Mouse (Mus musculus) G1E-ER4 (cell line): Measurements from ENCODE around the gene Elobl. TPM values are rescaled to one million over a fixed set of nuclear protein-coding genes. Genes with fewer than 3 reads are reported as not detected.

ENCODE experiments used
- GATA1 ChIP-seq: IDR thresholded peaks from one replicate; pipeline ENCODE4 v1.8.0; 2012; ENCODE audit warnings: low read length, inconsistent platforms
- polyA plus RNA-seq: library from polyadenylated mRNA; stranded (reverse); fragments of >175 nt; gene quantifications from 2 replicates; pipeline ENCODE4 v1.2.3, GENCODE M21; 2012

The Elobl gene
- polyA plus RNA-seq, 1 experiment = not detected

DNA sequence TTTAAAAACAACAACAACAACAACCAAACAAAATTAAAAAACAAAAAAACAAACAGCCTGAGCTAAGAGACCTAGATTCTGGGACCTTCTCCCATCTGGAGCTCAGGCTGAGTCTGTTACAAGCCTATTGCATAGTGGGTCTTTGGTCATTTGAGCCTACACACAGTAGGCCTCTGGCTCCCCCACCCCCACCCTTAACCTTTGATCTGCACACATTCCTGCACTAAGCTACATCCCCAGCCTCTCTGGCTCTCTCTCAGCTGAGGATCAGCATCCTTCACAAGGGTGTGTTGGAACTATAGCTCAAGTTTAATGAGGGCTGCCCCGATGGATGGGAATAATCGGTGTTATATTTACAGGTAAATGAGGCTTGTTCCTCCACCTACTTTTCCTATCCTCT lies 28.9 kb upstream of the Elobl start:
- TF ChIP-seq GATA1 = no peak

DNA sequence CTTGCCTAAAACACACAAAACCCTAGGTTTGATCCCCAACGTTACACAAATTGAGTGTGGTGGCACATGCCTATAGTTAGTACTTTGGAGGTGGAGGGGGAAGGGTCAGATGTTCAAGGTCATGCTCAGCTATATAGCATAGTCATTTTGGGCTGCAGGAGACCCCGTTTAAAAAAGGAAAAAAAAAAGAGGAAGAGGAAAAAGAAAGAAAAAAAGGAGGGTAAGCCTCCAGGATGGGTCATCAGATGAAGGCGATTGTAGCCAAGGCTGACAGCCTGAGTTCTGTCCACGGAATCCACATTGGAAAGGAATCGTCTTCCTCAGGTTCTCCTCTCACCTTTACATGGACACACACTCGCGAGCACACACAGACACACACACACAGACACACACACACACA lies 27.8 kb upstream of the Elobl start:
- TF ChIP-seq GATA1 = no peak

DNA sequence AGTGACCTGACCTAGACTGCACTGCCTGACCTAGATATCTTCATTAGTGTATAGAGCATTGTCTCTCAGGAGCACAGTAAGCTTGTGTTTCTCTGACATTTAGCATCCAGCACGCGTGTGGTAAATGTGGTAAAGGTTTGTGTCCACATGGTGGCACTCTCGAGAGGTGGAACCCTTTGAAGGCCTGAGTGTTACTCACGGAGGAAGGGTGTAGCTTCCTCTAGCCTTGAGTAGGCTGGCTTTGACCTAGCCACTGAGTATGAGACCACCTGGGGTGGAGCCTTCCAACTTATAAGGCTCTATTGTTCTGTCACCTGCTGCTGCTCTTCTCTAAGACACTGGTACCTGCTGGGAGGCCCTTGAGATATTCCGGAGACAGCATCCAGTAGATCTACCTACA lies 26.9 kb upstream of the Elobl start:
- TF ChIP-seq GATA1 = no peak

DNA sequence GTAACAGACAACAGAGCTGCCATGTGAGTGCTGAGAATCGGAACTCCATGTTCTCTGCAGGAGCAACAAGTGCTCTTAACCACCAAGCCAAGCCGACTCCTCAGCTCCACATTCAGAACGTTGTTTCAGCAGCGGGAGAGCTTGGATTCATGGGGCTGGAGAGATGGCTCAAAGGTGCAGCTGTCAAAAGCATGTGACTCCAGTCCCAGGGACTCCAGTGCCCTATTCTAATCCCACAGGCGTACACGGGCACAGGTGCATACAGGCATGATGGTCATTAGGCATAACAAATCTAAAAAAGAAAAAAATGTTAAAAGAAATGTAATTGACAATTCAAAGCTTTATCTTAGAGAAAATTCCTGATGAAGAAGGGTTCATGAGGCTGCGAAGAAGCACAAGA lies 26.5 kb upstream of the Elobl start:
- no peak for TF ChIP-seq GATA1

DNA sequence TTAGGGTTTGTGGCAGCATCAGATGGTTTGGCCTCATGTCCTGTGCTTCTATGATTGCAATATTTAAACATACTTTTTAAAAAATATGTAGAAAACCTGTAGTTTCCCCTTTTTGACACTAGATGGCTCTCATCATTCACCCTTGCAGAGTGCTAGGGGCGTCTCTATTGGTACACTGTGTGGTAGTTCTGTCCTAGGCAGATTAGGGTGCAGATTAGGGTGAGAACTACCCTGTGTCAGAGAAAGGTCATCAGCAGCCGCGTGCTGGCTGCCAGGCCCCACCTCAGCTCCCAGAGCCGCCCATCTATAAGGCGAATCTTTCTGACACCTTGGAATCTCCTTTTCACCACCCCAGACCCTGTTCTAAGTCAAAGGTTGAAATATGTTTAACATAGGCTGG lies 22.8 kb upstream of the Elobl start:
- TF ChIP-seq GATA1 = no peak

DNA sequence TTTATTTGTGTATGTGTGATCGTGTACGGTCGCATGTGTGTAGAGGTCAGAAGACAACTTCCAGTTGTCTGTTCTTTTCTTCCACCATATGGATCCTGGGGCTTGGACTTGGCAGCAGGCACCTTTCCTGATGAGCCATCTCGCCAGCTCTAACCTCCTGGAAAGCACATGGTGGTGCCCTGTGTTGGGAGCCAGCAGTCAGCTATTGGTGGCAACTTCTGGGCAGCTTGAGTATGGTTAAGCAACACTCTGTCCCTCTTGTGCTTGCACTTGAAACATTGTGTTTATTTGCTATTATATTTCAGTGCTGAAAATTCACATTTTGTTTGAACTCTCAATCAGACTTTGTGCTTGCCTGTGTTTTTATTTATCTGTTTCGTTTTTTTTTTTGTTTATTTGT lies 22.2 kb upstream of the Elobl start:
- no peak for TF ChIP-seq GATA1

DNA sequence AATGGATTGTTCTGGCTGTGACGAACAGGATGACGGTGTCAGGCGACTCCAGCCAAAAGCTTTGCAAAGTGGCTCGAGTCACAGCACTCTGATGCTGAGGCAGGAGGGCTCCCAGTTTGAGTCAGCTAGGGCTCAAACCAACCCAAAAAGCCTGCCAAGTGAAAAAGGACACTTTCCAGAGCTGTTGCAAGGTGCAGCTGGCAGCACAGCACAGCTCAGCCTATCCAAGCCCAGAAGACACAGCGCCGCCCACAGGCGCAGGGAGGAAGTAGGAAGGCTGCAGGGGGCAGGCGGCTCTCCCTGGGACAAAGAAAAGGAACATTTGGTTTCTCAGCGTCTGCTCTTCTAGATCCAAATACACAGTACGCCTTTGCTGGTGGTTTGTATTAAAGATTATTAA lies 19.9 kb upstream of the Elobl start:
- TF ChIP-seq GATA1 = no peak

DNA sequence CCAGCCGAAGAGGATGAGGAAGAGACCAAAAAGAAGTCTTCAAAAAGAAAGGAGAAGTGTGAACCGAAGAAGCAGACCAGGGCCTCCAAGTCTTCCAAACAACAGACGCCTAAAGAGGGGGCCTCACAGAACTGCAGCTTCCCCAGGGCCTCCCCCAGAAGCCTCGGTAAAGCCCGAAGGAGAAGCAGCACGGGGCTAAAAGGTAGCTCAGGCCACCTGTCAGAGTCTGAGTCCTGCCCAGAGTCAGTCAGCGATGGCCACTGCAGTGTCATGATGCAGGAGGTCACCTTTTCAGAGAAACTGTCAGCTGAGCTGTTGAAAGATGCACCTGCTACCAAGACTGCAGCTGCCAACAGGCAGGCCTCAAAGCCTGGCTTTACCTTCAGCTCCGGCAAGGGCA lies 14.6 kb upstream of the Elobl start:
- no peak for TF ChIP-seq GATA1

DNA sequence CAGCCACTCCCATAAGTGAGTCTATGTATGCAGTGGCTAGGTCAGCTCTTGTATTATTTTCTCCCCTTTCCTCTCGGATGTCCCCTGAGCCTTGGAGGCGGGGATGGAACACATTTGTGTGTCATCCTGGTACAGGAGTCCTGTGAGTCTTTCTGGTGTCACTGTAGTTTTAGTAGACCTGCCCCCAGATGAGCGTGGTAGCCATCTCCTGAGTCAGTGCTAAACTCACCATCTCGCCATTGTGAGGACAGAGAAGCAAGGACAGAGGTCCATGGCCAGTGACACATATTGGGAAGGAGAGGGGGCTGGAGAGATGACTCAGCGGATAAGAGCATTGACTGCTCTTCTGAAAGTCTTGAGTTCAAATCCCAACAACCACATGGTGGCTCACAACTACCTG lies 10.5 kb upstream of the Elobl start:
- no peak for TF ChIP-seq GATA1

DNA sequence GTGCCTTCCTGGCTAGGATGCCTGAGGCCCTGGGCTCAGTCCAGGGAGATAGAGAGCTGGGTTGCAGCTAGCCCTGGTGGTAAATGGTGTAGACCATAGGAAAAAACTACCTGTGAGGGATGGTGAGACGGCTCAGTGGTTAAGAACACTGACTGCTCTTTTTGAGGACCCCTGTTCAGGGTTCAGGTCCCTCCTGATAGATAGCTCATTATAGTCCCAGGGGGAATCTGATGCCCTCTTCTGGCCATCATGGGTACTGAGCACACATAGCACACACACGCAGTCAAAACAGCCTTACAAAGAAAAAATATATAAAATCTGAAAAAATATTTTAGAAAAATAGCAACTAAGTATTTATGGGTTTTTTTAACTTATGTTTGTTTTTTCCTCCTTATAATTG lies 9.6 kb upstream of the Elobl start:
- TF ChIP-seq GATA1 = no peak

DNA sequence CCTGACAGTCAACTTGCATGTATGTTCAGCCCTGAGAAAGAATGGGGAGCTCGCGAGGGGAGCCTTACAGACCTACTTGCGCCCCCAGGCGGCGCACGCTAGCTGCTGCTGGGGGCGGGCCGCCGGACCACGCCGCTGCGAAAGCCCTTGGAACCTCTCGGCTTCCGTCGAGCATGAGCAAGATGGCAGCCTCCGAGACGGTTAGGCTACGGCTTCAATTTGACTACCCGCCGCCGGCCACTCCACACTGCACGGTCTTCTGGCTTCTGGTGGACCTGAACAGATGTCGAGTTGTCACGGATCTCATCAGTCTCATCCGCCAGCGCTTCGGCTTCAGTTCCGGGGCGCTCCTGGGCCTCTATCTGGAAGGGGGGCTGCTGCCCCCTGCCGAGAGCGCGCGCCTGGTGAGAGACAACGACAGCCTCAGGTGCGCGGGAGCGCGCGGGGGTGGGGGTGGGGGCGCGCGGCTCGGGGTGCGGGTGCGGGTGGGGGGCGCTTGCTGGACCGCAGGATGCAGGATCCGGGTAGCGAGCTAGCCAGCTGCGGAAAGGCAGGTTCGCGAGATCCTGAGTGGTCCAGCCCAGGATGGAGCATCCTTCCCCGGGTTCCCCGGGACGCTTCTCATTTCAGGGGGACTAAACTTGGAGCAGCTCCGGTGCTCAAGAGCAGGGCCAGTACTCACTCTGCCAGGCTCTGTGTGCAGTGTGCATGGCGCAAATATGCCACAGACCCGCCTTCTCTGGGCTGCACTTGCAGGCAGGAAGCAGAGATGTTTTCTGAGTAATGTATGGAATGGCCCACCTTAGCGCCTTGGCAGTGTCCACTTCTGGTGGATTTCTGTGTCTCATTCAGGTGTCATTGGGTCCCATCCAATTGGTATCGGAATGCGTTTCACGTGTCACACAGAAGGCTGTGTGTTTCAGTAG lies 7.3 kb upstream of the Elobl start:
- TF ChIP-seq GATA1 = no peak

DNA sequence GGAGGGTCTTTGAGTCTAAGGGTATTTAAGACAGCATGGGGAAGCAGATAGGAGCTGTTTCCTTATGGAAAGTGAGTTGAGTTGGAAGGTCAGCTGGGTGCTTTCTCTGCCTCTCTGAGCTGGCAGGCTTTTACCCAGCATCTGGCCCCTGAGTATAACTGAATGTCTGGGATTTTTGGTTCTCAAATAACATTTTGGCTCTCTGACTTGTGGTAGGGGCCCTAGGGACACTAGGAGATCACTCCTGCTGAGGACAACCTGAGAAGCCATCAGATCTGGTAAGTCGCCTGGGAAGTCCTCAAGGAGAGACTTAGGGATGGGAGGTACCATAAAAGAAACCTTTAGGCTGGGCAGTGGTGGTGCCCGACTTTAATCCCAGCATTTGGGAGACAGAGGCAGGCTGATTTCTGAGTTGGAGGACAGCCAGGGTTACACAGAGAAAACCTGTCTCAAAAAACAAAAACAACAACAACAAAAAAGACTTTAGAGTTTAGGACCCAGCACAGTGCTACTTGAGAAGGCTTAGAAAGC lies 3.5 kb upstream of the Elobl start, which contains the start of gene Coil:
Gene Coil (plus strand): TSS at position 51 of the 531 bp plus-strand sequence.
- TF ChIP-seq GATA1 = no peak

DNA sequence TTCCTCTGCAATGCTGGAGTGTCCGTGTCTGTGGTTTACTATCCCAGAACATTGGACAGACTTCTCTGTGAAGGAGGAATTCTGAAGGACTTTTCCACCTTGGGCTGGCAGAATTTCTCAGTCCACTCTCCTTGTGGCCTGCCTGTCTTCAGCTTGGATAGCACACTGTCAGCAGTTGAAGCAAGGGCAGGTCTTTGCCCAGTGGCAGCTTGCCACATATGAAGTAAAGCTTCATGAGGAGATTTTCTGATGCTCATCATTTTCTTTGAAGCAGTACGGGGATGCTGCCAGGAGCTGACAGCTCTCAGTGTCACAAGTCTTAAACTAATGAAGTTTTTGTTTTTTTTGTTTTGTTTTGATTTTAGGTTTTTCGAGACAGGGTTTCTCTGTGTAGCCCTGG lies 7.9 kb downstream of the Elobl start:
- TF ChIP-seq GATA1 = no peak

DNA sequence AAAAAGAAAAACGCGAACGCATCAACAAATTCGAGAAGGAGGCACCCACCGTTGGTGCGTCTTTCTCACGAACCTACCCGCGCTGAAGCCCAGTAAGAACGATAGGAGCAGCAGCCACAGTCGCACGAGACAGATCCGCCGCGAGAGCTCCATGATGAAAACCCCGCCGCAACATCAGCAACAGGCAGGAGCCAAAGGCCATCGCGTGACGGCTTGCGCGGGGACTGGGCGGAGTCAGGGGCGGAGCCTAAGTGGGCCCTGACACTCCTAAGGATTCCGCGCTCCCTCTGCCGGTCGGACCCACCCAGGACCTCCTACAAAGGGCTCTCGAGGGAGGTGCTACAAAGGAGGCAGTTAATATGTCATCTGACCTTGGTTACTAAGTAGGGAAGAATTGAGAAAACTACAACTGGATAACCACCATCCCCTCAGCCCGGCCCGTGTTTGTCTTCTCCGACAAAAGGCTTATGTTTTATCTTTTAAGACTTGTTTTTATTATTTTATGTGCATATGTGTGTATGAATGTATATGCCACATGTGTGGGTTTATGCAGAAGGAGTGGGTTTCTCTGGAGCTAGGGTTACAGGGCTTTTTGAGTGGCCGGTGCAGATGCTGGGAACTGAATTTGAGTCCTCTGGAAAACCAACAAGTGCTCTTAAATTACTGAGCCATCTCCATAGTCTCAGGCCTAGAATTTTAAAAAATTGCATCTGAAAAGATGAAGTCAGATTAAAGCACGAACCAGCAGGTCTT lies 11.3 kb downstream of the Elobl start, which contains the start of gene Scpep1:
Gene Scpep1 (minus strand): TSS at position 249 of the 753 bp plus-strand sequence.
- TF ChIP-seq GATA1 = no peak

DNA sequence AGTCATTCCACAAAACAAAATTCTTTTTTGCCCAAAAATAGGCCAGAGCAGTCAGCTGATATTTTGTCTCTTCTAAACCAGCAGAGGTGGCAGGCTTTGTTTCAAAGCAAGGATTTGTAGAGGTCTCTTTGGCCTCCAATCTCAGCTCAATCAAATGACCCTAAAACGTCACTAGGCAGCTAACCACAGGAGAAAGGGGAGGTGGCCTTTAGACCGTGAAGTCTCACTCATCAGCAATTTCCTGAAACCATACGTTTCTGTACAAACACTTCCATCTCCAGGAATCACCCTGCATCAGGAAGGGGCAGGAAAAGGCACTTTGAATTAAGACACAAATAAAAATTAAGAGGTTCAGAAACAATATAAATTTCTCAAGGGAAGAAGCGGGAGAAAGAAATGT lies 11.9 kb downstream of the Elobl start:
- no peak for TF ChIP-seq GATA1

DNA sequence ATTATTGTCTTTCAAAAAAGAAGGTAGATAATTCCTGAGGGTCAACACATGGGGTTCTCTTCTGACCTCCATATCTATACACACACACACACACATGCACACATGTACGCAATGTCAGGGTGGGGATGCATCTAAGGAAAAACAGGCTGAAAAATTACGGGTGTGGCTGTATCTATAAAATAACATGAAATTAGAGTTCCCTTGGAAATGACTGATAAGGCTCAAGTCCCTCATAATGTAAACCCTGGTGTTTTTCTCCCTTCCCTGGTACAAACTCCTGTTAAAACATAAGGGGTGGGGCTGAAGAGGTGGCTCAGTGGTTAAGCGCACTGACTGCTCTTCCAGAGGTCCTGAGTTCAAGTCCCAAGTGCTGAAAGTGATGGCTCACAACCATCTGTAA lies 13.1 kb downstream of the Elobl start:
- no peak for TF ChIP-seq GATA1

DNA sequence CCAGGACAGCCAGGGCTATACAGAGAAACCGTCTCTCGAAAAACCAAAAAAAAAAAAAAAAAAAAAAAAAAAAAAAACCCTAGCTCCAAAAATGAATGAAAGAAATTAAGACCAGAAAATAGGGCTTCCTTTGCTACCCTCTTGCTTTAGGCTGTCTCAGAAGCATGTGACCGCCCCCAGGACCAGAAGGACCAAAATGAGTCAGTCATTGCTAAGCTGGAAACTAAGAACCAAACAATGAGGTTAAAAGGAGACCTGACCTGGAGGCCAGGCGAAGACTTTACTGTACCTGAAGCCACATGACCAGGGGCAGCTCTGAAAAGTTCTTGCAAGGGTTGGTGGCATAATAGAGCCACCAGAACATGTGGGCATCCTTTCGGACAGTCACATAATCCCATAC lies 14.6 kb downstream of the Elobl start:
- no peak for TF ChIP-seq GATA1
